19 mouse cellular contexts compared by ENCODE assay signal in the genomic region with DNA sequence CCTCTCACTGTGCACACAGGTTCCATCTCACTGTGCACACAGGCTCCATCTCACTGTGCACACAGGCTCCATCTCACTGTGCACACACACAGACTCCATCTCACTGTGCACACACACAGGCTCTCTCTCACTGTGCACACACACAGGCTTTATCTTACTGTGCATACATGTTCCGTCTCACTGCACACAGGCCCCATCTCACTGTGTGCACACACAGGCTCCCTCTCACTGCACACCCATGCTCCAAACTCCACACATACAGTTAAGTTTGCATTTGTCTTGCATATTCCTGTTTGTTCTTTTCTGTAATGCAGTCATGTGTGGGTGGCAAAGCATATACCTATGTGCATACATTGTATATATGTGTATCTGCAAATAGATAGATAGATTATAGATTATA.
"Had no signal": no experiment of that assay in that cellular context is flagged by ENCODE, and none has a peak within 500 bp of the region (broad histone marks: within the 10 kb centered on the region; RNA-seq: fewer than 3 reads in every experiment).

No protein-coding gene starts in this region.

- DNase-seq: kidney, adult 2 months; kidney, postnatal 25 days; layer of hippocampus, adult 9-11 months; liver, embryonic 13.5 days; lung, adult 2 months; lung, postnatal 14 days; lung, postnatal 4 days; retina, postnatal 1 day; right cerebral cortex, postnatal 25 days; spleen, adult 18-20 months; thymus, adult 18-20 months; thymus, postnatal 36 days had no signal

- H3K27ac ChIP-seq: kidney, postnatal 0 days; layer of hippocampus, adult 2 months; liver, embryonic 13.5 days; midbrain, embryonic 12.5 days; neural tube, embryonic 13.5 days; stomach, embryonic 15.5 days had no signal

- H3K9me3 ChIP-seq: liver, embryonic 13.5 days; neural tube, embryonic 13.5 days; stomach, embryonic 15.5 days had no signal

- H3K4me1 ChIP-seq: liver, embryonic 13.5 days; stomach, embryonic 15.5 days had no signal

- H3K36me3 ChIP-seq: liver, embryonic 13.5 days; midbrain, embryonic 12.5 days; neural tube, embryonic 13.5 days; stomach, embryonic 15.5 days had no signal

- H3K27me3 ChIP-seq: liver, embryonic 13.5 days; stomach, embryonic 15.5 days had no signal

- H3K9ac ChIP-seq: liver, embryonic 13.5 days; midbrain, embryonic 12.5 days; neural tube, embryonic 13.5 days; stomach, embryonic 15.5 days had no signal

- H3K4me3 ChIP-seq: layer of hippocampus, adult 2 months; liver, embryonic 13.5 days; midbrain, embryonic 12.5 days; myocyte; neural tube, embryonic 13.5 days; stomach, embryonic 15.5 days had no signal

- H3K4me2 ChIP-seq: liver, embryonic 13.5 days; midbrain, embryonic 12.5 days; neural tube, embryonic 13.5 days; stomach, embryonic 15.5 days had no signal

- ATAC-seq: midbrain, embryonic 16.5 days had no signal
